Mouse (Mus musculus) small intestine, adult 10 weeks (tissue): ENCODE data around the gene Fpr3. TPM values are rescaled to one million over a fixed set of nuclear protein-coding genes. Genes with fewer than 3 reads are reported as not detected.

Source experiments
- polyA plus RNA-seq: library from polyadenylated mRNA; stranded (reverse); fragments of 350-450 nt; fragmentation: Illumina TruSeq; extraction: RNeasy Lipid Tissue Mini Kit (QIAGEN cat#74804); gene quantifications from one replicate; pipeline ENCODE4 v1.2.3, GENCODE M21; 2014; ENCODE audit warnings: low replicate concordance

Gene Fpr3
- not detected for polyA plus RNA-seq

DNA sequence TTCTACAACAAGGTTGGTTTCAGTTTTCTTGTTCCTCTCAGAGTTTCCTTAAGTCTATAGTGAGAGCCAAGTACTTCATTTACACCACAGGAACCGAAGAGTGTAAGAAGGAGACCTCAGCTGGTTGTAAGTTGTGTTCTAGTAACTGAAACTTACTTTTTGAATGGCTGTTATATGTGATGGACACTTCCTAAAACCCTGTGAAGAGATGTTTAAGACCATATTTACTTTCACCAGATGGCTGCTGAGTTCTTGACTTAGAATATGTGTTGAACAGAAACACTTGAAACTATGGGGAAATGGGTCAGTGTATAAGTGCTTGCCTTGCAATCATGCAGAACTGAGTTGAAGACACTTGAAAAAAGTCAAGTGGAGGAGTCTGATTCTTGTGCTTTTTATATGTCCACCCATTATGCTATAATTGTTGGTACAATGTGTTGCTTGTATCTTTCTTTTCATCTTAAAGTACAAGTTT is at the start of gene Fpr3, which contains the start of gene Fpr2:
Gene Fpr3 (plus strand): TSS at position 79 of the 475 bp plus-strand sequence.
Gene Fpr2 (plus strand): TSS at position 51 of the 475 bp plus-strand sequence.

DNA sequence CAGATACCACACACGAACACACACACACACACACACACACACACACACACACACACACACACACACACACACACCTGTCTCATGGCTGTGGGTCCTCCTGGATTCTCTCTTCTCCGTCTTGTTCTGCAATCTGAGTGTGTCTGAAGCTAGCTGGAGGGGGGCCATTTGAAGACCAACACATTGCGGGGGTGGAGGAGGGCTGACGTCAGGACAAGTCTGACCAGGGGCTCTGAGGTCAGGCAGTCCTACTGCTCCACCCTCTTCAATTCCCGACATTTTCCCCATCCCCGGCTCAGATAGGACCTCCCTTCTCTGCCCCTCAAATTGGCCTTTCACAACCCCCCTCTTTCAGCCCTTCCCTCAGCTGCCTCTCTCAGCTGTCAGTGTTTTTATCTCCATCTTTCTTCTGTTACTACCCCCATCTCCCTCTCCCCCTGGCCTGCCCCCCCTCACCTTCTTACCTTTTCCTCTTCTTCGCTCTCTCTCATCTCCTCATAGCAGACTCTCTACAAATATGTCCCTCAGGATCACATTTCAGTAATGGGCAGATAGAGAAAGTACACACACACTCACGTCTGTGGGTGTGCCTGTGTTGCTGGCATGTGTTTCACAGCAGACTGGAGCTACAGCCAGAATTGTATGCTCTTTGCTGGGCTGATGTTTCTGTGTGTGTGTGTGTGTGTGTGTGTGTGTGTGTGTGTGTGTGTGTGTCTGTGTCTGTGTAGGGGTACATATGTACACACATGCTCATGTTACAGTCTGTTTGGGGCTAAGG is 32.4 kb upstream of the Fpr3 start, which contains the start of gene Has1:
Gene Has1 (minus strand): TSS at position 142 of the 775 bp plus-strand sequence.

DNA sequence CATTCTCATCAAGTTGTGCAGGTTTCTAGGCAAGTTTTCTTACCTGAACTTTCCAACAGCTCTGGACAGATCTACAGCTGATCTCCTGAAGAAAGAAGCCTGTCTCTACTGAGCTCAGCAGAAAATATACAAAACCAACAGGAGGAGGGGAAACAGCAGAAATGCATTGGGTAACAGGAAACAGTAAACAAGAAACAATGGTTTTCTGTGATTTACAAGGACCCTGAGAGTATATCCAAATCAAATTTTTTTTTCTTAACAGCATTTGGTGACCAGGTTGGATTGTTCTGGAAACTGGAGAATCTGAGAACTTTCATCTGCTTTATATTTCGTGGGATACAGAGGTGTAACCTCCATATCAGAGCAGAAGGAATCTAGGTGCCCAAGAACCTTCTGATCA is 3.8 kb upstream of the Fpr3 start, which contains the start of gene Fpr1:
Gene Fpr1 (minus strand): TSS at position 101 of the 400 bp plus-strand sequence.

Other genes starting within 250 kb of the Fpr3 start
- not detected for gene Vmn2r90, start 184.1 kb upstream of the Fpr3 start, polyA plus RNA-seq
- gene Spaca6, start 60.7 kb upstream of the Fpr3 start, polyA plus RNA-seq: 5.6 TPM
- gene Has1, start 32.6 kb upstream of the Fpr3 start, polyA plus RNA-seq: not detected
- 0.45 TPM for gene Fpr1, start 3.9 kb upstream of the Fpr3 start, polyA plus RNA-seq
- gene Fpr2, start within 50 bp of the Fpr3 start, polyA plus RNA-seq: 2.0 TPM
- gene Fpr-rs4, start 133.9 kb downstream of the Fpr3 start, polyA plus RNA-seq: not detected
- gene Vmn2r124, start 161.6 kb downstream of the Fpr3 start, polyA plus RNA-seq: not detected
- not detected for gene Vmn2r91, start 197.2 kb downstream of the Fpr3 start, polyA plus RNA-seq